Comparison of ENCODE assay signal across 21 mouse cellular contexts in the genomic region with DNA sequence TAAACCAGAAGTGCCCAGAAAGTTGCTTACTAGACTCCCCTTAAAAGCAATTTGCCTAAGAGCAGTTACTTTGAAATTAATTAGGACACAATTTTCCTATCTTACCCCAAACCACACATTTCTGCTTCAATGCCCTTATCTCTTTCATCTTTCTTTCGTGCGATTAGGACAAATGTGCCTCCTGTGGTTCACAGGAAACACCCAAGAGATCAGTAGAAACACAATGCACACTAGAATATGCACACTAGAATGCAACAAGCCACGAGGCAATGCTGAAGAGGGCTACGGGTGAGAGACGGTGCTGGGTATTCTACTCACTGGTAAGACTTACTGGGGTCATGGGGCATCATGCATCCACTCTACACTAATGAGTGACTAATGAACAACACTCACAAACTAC.
DNase-seq lines count a peak whose midpoint lies in the region; ATAC-seq and TF ChIP-seq lines count a peak whose summit lies in the region.
"Had no signal": no experiment of that assay in that cellular context is flagged by ENCODE, and none has a peak within 500 bp of the region (broad histone marks: within the 10 kb centered on the region; RNA-seq: fewer than 3 reads in every experiment).

No protein-coding gene starts in this region.

- no peak overlapping the region for H3K4me2 ChIP-seq in midbrain, embryonic 11.5 days
- no peak overlapping the region for H3K4me2 ChIP-seq in midbrain, embryonic 16.5 days (ENCODE audit: low read length)
- H3K4me2 ChIP-seq: embryonic facial prominence, embryonic 12.5 days; forebrain, embryonic 13.5 days; forebrain, embryonic 15.5 days had no signal

- DNase-seq in midbrain, embryonic 11.5 days (ENCODE audit: low spot score, missing footprints) = peak; percentile 54
- DNase-seq in MEL (ENCODE audit: low read depth, low spot score) = peak; percentile 16
- no peak for DNase-seq in MN1 (ENCODE audit: low spot score)
- DNase-seq in thymus, postnatal 4 days = no peak
- DNase-seq: adrenal gland, adult 8-10 months; adrenal gland, postnatal 14 days; adrenal gland, postnatal 36 days; cerebellum, adult 11-12 months; cerebellum, adult 8-10 months; cerebellum, adult 9-11 months; cerebellum, postnatal 14 days; cerebellum, postnatal 36 days; forebrain, postnatal 0 days had no signal

- no peak overlapping the region for H3K9ac ChIP-seq in midbrain, embryonic 11.5 days (ENCODE audit: low read length)
- H3K9ac ChIP-seq in midbrain, embryonic 16.5 days (ENCODE audit: low read depth, low read length) = no peak overlapping the region
- H3K9ac ChIP-seq in MEL (ENCODE audit: control insufficient read depth, low read depth, low read length, poor library complexity, severe bottlenecking) = no peak overlapping the region
- H3K9ac ChIP-seq: embryonic facial prominence, embryonic 12.5 days; forebrain, embryonic 13.5 days; forebrain, embryonic 15.5 days; forebrain, postnatal 0 days had no signal

- H3K36me3 ChIP-seq in midbrain, embryonic 11.5 days (ENCODE audit: control insufficient read depth, insufficient read depth, low read length) = no peaks in the 10 kb centered on the region
- peaks cover 6% of the 10 kb centered on the region; the same call in 1 of the 2 replicates for H3K36me3 ChIP-seq in midbrain, embryonic 16.5 days (ENCODE audit: control insufficient read depth, insufficient read depth, low read length)
- peaks cover 0 to 13% of the 10 kb centered on the region in 2 experiments for H3K36me3 ChIP-seq in MEL (ENCODE audit: control insufficient read depth in 1 of 2, insufficient read depth in 2 of 2, low read length in 2 of 2)

- H3K27me3 ChIP-seq in midbrain, embryonic 11.5 days (ENCODE audit: control insufficient read depth, insufficient read depth, low read length) = no peaks in the 10 kb centered on the region
- H3K27me3 ChIP-seq in midbrain, embryonic 16.5 days (ENCODE audit: control insufficient read depth, insufficient read depth, low read depth, low read length) = no peaks in the 10 kb centered on the region
- no peaks in the 10 kb centered on the region for H3K27me3 ChIP-seq in MEL (ENCODE audit: control insufficient read depth in 1 of 2, insufficient read depth in 2 of 2, low read length in 2 of 2)
- H3K27me3 ChIP-seq: embryonic facial prominence, embryonic 12.5 days; forebrain, embryonic 13.5 days; forebrain, embryonic 15.5 days; Patski had no signal

- no peak for TF ChIP-seq POLR2A in MEL (IDR thresholded peaks at IDR 0.05; ENCODE audit: control insufficient read depth in 1 of 2, insufficient read depth in 1 of 2, low read depth in 1 of 2, low read length in 2 of 2, poor library complexity in 1 of 2)

- H3K9me3 ChIP-seq in midbrain, embryonic 11.5 days (ENCODE audit: control insufficient read depth, low read length) = no peaks in the 10 kb centered on the region
- no peaks in the 10 kb centered on the region for H3K9me3 ChIP-seq in midbrain, embryonic 16.5 days (replicated peaks; ENCODE audit: control insufficient read depth, low read length, poor library complexity, severe bottlenecking)
- no peaks in the 10 kb centered on the region for H3K9me3 ChIP-seq in MEL (replicated peaks; ENCODE audit: insufficient read depth, low read length)
- H3K9me3 ChIP-seq: embryonic facial prominence, embryonic 10.5 days; embryonic facial prominence, embryonic 12.5 days; forebrain, embryonic 13.5 days; forebrain, embryonic 15.5 days had no signal

- TF ChIP-seq EP300 in MEL (IDR thresholded peaks at IDR 0.05; ENCODE audit: low read depth in 1 of 2, low read length in 2 of 2) = 0 out of 4 replicates have a peak, but pooled peaks have one; percentile 15 to 31

- H3K4me3 ChIP-seq in midbrain, embryonic 11.5 days (ENCODE audit: low read depth, low read length) = no peak overlapping the region
- H3K4me3 ChIP-seq in midbrain, embryonic 16.5 days (ENCODE audit: low read depth, low read length) = no peak overlapping the region
- no peak overlapping the region for H3K4me3 ChIP-seq in MEL (ENCODE audit: control insufficient read depth in 1 of 2, insufficient read depth in 1 of 2, low read depth in 2 of 2, low read length in 2 of 2)
- H3K4me3 ChIP-seq: embryonic facial prominence, embryonic 10.5 days; embryonic facial prominence, embryonic 12.5 days; forebrain, embryonic 13.5 days; forebrain, embryonic 15.5 days had no signal

- no peak for TF ChIP-seq RAD21 in MEL (IDR thresholded peaks at IDR 0.05; ENCODE audit: low read depth, low read length)

- WGBS in midbrain, embryonic 11.5 days = 73% methylated on average over 5 of the region's 5 CpGs
- 44% methylated on average over 5 of the region's 5 CpGs for WGBS in midbrain, embryonic 16.5 days

- H3K79me2 ChIP-seq in MEL (ENCODE audit: control insufficient read depth, insufficient read depth, low read length, poor library complexity) = no peaks in the 10 kb centered on the region

- no peaks in the 10 kb centered on the region for H3K4me1 ChIP-seq in midbrain, embryonic 11.5 days (ENCODE audit: control insufficient read depth, insufficient read depth, low read length)
- H3K4me1 ChIP-seq in midbrain, embryonic 16.5 days (ENCODE audit: control insufficient read depth, insufficient read depth, low read length) = no peaks in the 10 kb centered on the region
- peaks cover 3 to 8% of the 10 kb centered on the region in 2 experiments; a peak in 3 of 4 replicates for H3K4me1 ChIP-seq in MEL (ENCODE audit: control insufficient read depth in 1 of 2, insufficient read depth in 2 of 2, low read length in 2 of 2)
- H3K4me1 ChIP-seq: embryonic facial prominence, embryonic 10.5 days; embryonic facial prominence, embryonic 12.5 days; forebrain, embryonic 13.5 days; forebrain, embryonic 15.5 days had no signal

- TF ChIP-seq CTCF in MEL (IDR thresholded peaks at IDR 0.05 in 2 of 3, conservative IDR thresholded peaks at IDR 0.05 in 1 of 3; ENCODE audit: control insufficient read depth in 1 of 3, insufficient read depth in 1 of 3, low read depth in 2 of 3, low read length in 3 of 3, poor library complexity in 1 of 3, severe bottlenecking in 1 of 3) = no peak

- no peak overlapping the region for H3K27ac ChIP-seq in midbrain, embryonic 11.5 days (ENCODE audit: low read depth, low read length)
- H3K27ac ChIP-seq in midbrain, embryonic 16.5 days (ENCODE audit: low read length) = no peak overlapping the region
- H3K27ac ChIP-seq in MEL (ENCODE audit: control insufficient read depth, low read depth, low read length) = no peak overlapping the region
- H3K27ac ChIP-seq: embryonic facial prominence, embryonic 10.5 days; embryonic facial prominence, embryonic 12.5 days; forebrain, embryonic 13.5 days; forebrain, embryonic 15.5 days had no signal

- ATAC-seq in midbrain, embryonic 11.5 days (ENCODE audit: low FRiP score) = no peak
- ATAC-seq in midbrain, embryonic 16.5 days = no peak
- 0 out of 2 replicates have a peak, but pooled peaks have one; percentile 22 for ATAC-seq in megakaryocyte-erythroid progenitor cell, adult 5-6 weeks (replicated peaks; ENCODE audit: low FRiP score, low TSS enrichment, poor library complexity, severe bottlenecking)
- ATAC-seq: activated CD4-positive, CD25-positive, alpha-beta regulatory T cell, adult 4 months; forebrain, embryonic 13.5 days; forebrain, embryonic 15.5 days; forebrain, postnatal 0 days; Patski had no signal

TF ChIP-seq in MEL, 35 proteins besides CTCF, POLR2A, EP300 and RAD21:
- no peak for TF ChIP-seq ZNF384 (IDR thresholded peaks at IDR 0.05; ENCODE audit: low read depth, low read length)
- peak; percentile 59 for TF ChIP-seq GATA1 (IDR thresholded peaks at IDR 0.05; ENCODE audit: low read depth, low read length)

Comparison
In these comparisons a context has a peak if more than half of its experiments do, and no peak if none do; other contexts are left out.
1. DNase-seq: peak in midbrain, embryonic 11.5 days (single experiment) and MEL (single experiment); none in MN1 (single experiment) and thymus, postnatal 4 days (single experiment).